Mouse (Mus musculus): ENCODE results near the gene Gm10722. TPM values are rescaled to one million over a fixed set of nuclear protein-coding genes. Genes with fewer than 3 reads are reported as not detected.
"Not testable (repeated sequence)": the region's sequence is repeated elsewhere in the genome, so short reads cannot be mapped to it uniquely, and the experiment has no call there.

Gm10722 gene
- not detected for total RNA-seq (2021)
- long read RNA-seq, experiment 1: 0 reads
- long read RNA-seq, experiment 2: 0 reads

DNA sequence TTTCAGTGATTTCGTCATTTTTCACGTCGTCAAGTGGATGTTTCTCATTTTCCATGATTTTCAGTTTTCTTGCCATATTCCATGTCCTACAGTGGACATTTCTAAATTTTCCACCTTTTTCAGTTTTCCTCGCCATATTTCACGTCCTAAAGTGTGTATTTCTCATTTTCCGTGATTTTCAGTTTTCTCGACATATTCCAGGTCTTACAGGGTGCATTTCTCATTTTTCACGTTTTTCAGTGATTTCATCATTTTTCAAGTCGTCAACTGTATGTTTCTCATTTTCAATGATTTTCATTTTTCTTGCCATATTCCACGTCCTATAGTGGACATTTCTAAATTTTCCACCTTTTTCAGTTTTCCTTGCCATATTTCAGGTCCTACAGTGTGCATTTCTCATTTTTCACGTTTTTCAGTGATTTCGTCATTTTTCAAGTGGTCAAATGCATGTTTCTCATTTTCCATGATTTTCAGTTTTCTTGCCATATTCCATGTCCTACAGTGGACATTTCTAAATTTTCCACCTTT lies at the start of gene Gm10722:
Gm10722 (plus strand) TSS at position 478 of the 528 bp plus-strand sequence.
- peak in 1 of 2 experiments; percentile 32 for DNase-seq (ENCODE audit: low spot score in 2 of 2)

DNA sequence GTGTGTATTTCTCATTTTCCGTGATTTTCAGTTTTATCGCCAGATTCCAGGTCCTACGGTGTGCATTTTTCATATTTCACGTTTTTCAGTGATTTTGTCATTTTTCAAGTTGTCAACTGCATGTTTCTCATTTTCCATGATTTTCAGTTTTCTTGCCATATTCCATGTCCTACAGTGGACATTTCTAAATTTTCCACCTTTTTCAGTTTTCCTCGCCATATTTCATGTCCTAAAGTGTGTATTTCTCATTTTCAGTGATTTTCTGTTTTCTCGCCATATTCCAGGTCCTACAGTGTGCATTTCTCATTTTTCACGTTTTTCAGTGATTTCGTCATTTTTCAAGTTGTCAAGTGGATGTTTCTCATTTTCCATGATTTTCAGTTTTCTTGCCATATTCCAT lies 284 bp downstream of the Gm10722 start:
- peak; percentile 1 to 47 for DNase-seq (ENCODE audit: low spot score in 2 of 2)

DNA sequence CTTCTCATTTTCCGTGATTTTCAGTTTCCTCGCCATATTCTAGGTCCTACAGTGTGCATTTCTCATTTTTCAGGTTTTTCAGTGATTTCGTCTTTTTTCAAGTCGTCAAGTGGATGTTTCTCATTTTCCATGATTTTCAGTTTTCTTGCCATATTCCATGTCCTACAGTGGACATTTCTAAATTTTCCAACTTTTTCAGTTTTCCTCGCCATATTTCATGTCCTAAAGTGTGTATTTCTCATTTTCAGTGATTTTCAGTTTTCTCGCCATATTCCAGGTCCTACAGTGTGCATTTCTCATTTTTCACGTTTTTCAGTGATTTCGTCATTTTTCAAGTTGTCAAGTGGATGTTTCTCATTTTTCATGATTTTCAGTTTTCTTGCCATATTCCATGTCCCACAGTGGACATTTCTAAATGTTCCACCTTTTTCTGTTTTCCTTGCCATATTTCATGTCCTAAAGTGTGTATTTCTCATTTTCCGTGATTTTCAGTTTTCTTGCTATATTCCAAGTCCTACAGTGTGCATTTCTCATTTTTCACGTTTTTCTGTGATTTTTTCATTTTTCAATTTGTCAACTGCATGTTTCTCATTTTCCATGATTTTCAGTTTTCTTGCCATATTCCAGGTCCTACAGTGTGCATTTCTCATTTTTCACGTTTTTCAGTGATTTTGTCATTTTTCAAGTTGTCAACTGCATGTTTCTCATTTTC lies 1.4 kb downstream of the Gm10722 start:
- DNase-seq (ENCODE audit: low spot score in 2 of 2): peak; percentile 94 to 100

DNA sequence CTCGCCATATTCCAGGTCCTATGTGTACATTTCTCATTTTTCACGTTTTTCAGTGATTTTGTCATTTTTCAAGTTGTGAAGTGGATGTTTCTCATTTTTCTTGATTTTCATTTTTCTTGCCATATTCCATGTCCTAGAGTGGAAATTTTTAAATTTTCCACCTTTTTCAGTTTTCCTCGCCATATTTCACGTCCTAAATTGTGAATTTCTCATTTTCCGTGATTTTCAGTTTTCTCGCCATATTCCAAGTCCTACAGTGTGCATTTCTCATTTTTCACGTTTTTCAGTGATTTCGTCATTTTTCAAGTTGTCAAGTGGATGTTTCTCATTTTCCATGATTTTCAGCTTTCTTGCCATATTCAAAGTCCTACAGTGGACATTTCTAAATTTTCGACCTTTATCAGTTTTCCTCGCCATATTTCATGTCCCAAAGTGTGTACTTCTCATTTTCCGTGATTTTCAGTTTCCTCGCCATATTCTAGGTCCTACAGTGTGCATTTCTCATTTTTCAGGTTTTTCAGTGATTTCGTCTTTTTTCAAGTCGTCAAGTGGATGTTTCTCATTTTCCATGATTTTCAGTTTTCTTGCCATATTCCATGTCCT lies 2.2 kb downstream of the Gm10722 start, which contains the start of gene Gm11168:
Gm11168 (plus strand) TSS at position 553 of the 603 bp plus-strand sequence.
- DNase-seq (ENCODE audit: low spot score in 2 of 2): not testable (repeated sequence)

DNA sequence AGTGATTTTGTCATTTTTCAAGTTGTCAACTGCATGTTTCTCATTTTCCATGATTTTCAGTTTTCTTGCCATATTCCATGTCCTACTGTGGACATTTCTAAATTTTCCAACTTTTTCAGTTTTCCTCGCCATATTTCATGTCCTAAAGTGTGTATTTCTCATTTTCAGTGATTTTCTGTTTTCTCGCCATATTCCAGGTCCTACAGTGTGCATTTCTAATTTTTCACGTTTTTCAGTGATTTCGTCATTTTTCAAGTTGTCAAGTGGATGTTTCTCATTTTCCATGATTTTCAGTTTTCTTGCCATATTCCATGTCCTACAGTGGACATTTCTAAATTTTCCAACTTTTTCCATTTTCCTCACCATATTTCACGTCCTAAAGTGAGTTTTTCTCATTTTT lies 5.5 kb downstream of the Gm10722 start:
- not testable (repeated sequence) for DNase-seq (ENCODE audit: low spot score in 2 of 2)

DNA sequence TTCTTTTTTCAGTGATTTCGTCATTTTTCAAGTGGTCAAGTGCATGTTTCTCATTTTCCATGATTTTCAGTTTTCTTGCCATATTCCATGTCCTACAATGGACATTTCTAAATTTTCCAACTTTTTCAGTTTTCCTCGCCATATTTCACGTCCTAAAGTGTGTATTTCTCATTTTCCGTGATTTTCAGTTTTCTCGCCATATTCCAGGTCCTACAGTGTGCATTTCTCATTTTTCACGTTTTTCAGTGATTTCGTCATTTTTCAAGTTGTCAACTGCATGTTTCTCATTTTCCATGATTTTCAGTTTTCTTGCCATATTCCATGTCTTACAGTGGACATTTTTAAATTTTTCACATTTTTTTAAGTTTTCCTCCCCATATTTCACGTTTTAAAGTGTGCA lies 5.9 kb downstream of the Gm10722 start:
- peak; percentile 95 to 97 for DNase-seq (ENCODE audit: low spot score in 2 of 2)

DNA sequence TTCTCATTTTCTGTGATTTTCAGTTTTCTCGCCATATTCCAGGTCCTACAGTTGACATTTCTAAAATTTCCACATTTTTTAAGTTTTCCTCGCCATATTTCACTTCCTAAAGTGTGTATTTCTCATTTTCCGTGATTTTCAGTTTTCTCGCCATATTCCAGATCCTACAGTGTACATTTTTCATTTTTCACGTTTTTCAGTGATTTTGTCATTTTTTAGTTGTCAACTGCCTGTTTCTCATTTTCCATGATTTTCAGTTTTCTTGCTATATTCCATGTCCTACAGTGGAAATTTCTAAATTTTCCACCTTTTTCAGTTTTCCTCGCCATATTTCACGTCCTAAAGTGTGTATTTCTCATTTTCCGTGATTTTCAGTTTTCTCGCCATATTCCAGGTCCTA lies 6.5 kb downstream of the Gm10722 start:
- not testable (repeated sequence) for DNase-seq (ENCODE audit: low spot score in 2 of 2)

DNA sequence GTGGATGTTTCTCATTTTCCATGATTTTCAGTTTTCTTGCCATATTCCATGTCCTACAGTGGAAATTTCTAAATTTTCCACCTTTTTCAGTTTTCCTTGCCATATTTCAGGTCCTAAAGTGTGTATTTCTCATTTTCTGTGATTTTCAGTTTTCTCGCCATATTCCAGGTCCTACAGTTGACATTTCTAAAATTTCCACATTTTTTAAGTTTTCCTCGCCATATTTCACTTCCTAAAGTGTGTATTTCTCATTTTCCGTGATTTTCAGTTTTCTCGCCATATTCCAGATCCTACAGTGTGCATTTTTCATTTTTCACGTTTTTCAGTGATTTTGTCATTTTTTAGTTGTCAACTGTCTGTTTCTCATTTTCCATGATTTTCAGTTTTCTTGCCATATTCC lies 8.6 kb downstream of the Gm10722 start:
- not testable (repeated sequence) for DNase-seq (ENCODE audit: low spot score in 2 of 2)

DNA sequence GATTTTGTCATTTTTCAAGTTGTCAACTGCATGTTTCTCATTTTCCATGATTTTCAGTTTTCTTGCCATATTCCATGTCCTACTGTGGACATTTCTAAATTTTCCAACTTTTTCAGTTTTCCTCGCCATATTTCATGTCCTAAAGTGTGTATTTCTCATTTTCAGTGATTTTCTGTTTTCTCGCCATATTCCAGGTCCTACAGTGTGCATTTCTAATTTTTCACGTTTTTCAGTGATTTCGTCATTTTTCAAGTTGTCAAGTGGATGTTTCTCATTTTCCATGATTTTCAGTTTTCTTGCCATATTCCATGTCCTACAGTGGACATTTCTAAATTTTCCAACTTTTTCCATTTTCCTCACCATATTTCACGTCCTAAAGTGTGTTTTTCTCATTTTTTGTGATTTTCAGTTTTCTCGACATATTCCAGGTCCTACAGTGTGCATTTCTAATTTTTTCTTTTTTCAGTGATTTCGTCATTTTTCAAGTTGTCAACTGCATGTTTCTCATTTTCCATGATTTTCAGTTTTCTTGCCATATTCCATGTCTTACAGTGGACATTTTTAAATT lies 11.4 kb downstream of the Gm10722 start:
- not testable (repeated sequence) for DNase-seq (ENCODE audit: low spot score in 2 of 2)

DNA sequence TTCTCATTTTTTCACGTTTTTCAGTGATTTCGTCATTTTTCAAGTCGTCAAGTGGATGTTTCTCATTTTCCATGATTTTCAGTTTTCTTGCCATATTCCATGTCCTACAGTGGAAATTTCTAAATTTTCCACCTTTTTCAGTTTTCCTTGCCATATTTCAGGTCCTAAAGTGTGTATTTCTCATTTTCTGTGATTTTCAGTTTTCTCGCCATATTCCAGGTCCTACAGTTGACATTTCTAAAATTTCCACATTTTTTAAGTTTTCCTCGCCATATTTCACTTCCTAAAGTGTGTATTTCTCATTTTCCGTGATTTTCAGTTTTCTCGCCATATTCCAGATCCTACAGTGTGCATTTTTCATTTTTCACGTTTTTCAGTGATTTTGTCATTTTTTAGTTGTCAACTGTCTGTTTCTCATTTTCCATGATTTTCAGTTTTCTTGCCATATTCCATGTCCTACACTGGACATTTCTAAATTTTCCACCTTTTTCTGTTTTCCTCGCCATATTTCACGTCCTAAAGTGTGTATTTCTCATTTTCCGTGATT lies 12.1 kb downstream of the Gm10722 start, which contains the start of gene Gm10721:
Gm10721 (plus strand) TSS at position 408 of the 547 bp plus-strand sequence.
- not testable (repeated sequence) for DNase-seq (ENCODE audit: low spot score in 2 of 2)

DNA sequence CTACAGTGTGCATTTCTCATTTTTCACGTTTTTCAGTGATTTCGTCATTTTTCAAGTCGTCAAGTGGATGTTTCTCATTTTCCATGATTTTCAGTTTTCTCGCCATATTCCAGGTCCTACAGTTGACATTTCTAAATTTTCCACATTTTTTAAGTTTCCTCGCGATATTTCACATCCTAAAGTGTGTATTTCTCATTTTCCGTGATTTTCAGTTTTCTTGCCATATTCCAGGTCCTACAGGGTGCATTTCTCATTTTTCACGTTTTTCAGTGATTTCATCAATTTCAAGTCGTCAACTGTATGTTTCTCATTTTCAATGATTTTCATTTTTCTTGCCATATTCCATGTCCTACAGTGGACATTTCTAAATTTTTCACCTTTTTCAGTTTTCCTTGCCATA lies 14.6 kb downstream of the Gm10722 start, which contains the start of gene Gm10720:
Gm10720 (plus strand) TSS at position 301 of the 400 bp plus-strand sequence.
- DNase-seq (ENCODE audit: low spot score in 2 of 2): not testable (repeated sequence)

DNA sequence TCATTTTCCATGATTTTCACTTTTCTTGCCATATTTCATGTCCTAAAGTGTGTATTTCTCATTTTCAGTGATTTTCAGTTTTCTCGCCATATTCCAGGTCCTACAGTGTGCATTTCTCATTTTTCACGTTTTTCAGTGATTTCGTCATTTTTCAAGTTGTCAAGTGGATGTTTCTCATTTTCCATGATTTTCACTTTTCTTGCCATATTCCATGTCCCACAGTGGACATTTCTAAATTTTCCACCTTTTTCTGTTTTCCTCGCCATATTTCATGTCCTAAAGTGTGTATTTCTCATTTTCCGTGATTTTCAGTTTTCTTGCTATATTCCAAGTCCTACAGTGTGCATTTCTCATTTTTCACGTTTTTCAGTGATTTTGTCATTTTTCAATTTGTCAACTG lies 15.2 kb downstream of the Gm10722 start:
- not testable (repeated sequence) for DNase-seq (ENCODE audit: low spot score in 2 of 2)

DNA sequence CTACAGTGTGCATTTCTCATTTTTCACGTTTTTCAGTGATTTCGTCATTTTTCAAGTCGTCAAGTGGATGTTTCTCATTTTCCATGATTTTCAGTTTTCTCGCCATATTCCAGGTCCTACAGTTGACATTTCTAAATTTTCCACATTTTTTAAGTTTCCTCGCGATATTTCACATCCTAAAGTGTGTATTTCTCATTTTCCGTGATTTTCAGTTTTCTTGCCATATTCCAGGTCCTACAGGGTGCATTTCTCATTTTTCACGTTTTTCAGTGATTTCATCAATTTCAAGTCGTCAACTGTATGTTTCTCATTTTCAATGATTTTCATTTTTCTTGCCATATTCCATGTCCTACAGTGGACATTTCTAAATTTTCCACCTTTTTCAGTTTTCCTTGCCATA lies 16.4 kb downstream of the Gm10722 start, which contains the start of gene Gm10719:
Gm10719 (plus strand) TSS at position 301 of the 400 bp plus-strand sequence.
- DNase-seq (ENCODE audit: low spot score in 2 of 2): not testable (repeated sequence)

DNA sequence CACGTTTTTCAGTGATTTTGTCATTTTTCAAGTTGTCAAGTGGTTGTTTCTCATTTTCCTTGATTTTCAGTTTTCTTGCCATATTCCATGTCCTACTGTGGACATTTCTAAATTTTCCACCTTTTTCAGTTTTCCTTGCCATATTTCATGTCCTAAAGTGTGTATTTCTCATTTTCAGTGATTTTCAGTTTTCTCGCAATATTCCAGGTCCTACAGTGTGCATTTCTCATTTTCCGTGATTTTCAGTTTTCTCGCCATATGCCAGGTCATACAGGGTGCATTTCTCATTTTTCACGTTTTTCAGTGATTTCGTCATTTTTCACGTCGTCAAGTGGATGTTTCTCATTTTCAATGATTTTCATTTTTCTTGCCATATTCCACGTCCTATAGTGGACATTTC lies 18.2 kb downstream of the Gm10722 start:
- peak in 1 of 2 experiments; percentile 89 for DNase-seq (ENCODE audit: low spot score in 2 of 2)

DNA sequence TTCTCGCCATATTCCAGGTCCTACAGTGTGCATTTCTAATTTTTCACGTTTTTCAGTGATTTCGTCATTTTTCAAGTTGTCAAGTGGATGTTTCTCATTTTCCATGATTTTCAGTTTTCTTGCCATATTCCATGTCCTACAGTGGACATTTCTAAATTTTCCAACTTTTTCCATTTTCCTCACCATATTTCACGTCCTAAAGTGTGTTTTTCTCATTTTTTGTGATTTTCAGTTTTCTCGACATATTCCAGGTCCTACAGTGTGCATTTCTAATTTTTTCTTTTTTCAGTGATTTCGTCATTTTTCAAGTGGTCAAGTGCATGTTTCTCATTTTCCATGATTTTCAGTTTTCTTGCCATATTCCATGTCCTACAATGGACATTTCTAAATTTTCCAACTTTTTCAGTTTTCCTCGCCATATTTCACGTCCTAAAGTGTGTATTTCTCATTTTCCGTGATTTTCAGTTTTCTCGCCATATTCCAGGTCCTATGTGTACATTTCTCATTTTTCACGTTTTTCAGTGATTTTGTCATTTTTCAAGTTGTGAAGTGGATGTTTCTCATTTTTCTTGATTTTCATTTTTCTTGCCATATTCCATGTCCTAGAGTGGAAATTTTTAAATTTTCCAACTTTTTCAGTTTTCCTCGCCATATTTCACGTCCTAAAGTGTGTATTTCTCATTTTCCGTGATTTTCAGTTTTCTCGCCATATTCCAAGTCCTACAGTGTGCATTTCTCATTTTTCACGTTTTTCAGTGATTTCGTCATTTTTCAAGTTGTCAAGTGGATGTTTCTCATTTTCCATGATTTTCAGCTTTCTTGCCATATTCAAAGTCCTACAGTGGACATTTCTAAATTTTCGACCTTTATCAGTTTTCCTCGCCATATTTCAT lies 19.4 kb downstream of the Gm10722 start:
- peak; percentile 7 to 84 for DNase-seq (ENCODE audit: low spot score in 2 of 2)

DNA sequence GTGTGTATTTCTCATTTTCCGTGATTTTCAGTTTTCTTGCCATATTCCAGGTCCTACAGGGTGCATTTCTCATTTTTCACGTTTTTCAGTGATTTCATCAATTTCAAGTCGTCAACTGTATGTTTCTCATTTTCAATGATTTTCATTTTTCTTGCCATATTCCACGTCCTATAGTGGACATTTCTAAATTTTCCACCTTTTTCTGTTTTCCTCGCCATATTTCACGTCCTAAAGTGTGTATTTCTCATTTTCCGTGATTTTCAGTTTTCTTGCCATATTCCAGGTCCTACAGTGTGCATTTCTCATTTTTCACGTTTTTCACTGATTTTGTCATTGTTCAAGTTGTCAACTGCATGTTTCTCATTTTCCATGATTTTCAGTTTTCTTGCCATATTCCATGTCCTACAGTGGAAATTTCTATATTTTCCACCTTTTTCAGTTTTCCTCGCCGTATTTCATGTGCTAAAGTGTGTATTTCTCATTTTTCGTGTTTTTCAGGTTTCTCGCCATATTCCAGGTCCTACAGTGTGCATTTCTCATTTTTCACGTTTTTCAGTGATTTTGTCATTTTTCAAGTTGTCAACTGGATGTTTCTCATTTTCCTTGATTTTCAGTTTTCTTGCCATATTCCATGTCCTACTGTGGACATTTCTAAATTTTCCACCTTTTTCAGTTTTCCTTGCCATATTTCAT lies 21.7 kb downstream of the Gm10722 start:
- DNase-seq (ENCODE audit: low spot score in 2 of 2): peak; percentile 21 to 85

DNA sequence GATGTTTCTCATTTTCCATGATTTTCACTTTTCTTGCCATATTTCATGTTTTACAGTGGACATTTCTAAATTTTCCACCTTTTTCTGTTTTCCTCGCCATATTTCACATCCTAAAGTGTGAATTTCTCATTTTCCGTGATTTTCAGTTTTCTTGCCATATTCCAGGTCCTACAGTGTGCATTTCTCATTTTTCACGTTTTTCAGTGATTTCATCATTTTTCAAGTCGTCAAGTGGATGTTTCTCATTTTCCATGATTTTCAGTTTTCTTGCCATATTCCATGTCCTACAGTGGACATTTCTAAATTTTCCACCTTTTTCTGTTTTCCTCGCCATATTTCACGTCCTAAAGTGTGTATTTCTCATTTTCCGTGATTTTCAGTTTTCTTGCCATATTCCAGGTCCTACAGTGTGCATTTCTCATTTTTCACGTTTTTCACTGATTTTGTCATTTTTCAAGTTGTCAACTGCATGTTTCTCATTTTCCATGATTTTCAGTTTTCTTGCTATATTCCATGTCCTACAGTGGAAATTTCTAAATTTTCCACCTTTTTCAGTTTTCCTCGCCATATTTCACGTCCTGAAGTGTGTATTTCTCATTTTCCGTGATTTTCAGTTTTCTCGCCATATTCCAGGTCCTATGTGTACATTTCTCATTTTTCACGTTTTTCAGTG lies 22.7 kb downstream of the Gm10722 start, which contains the start of gene Gm10718:
Gm10718 (plus strand) TSS at position 236 of the 673 bp plus-strand sequence.
- DNase-seq (ENCODE audit: low spot score in 2 of 2): peak in 1 of 2 experiments; percentile 42

DNA sequence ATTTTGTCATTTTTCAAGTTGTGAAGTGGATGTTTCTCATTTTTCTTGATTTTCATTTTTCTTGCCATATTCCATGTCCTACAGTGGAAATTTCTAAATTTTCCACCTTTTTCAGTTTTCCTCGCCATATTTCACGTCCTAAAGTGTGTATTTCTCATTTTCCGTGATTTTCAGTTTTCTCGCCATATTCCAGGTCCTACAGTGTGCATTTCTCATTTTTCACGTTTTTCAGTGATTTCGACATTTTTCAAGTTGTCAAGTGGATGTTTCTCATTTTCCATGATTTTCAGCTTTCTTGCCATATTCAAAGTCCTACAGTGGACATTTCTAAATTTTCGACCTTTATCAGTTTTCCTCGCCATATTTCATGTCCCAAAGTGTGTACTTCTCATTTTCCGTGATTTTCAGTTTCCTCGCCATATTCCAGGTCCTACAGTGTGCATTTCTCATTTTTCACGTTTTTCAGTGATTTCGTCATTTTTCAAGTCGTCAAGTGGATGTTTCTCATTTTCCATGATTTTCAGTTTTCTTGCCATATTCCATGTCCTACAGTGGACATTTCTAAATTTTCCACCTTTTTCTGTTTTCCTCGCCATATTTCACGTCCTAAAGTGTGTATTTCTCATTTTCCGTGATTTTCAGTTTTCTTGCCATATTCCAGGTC lies 23.4 kb downstream of the Gm10722 start:
- DNase-seq (ENCODE audit: low spot score in 2 of 2): peak; percentile 80 to 83
